Mouse (Mus musculus) intestine, embryonic 16.5 days (tissue): Measurements from ENCODE around the gene 1700015F17Rik. TPM values are rescaled to one million over a fixed set of nuclear protein-coding genes. Genes with fewer than 3 reads are reported as not detected.

Experiments
- ATAC-seq: fragments of 200-750 bp; cut with Nextera tagmentation; 2 replicates; pipeline ENCODE4 v1.8.0; 2017; ENCODE audit warnings: moderate TSS enrichment, moderate library complexity
- H3K27ac ChIP-seq: fragments of 300-500 bp; sonication (generic); 2 replicates; pipeline ENCODE4 v1.5.1; 2014; ENCODE audit warnings: mild to moderate bottlenecking, low read length
- H3K27me3 ChIP-seq: fragments of 300-500 bp; sonication (generic); replicated peaks from 2 replicates; pipeline ENCODE4 v1.6.1; 2014; ENCODE audit warnings: low read length, control low read depth, mixed read lengths; ENCODE audit not compliant: control insufficient read depth, insufficient read depth
- H3K36me3 ChIP-seq: fragments of 300-500 bp; sonication (generic); 2 replicates; pipeline ENCODE4 v1.6.1; 2014; ENCODE audit warnings: low read length, control low read depth; ENCODE audit not compliant: control insufficient read depth, insufficient read depth
- H3K4me1 ChIP-seq: fragments of 300-500 bp; sonication (generic); 2 replicates; pipeline ENCODE4 v1.6.1; 2014; ENCODE audit warnings: low read length, control low read depth, mixed read lengths; ENCODE audit not compliant: control insufficient read depth, insufficient read depth
- H3K4me2 ChIP-seq: fragments of 300-500 bp; sonication (generic); 2 replicates; pipeline ENCODE4 v1.6.1; 2014; ENCODE audit warnings: low read depth, low read length, control low read depth
- H3K4me3 ChIP-seq: fragments of 300-500 bp; sonication (generic); 2 replicates; pipeline ENCODE4 v1.5.1; 2014; ENCODE audit warnings: mild to moderate bottlenecking, low read length
- H3K9ac ChIP-seq: fragments of 300-500 bp; sonication (generic); 2 replicates; pipeline ENCODE4 v1.6.1; 2014; ENCODE audit warnings: low read depth, low read length
- H3K9me3 ChIP-seq: fragments of 300-500 bp; sonication (generic); 2 replicates; pipeline ENCODE4 v1.6.1; 2016; ENCODE audit warnings: low read length, control low read depth; ENCODE audit not compliant: control insufficient read depth
- WGBS: fragments of 180-500 bp; shearing (Covaris S2); extraction: QIAGEN DNeasy Blood & Tissue Kit; methylation state at CpG from one replicate; pipeline ENCODE4 v1.1.7; 2014; 5-methylcytosine and 5-hydroxymethylcytosine counted together
- polyA plus RNA-seq: library from polyadenylated mRNA; unstranded; fragments of >200 nt; fragmentation: Nextera tagmentation; extraction: Ambion mirVana; gene quantifications from 2 replicates; pipeline ENCODE4 v1.2.1, GENCODE M21; 2015

The 1700015F17Rik gene
- polyA plus RNA-seq: not detected in 2 replicates

- Histone ChIP-seq H3K27me3 (no peaks in the 10 kb centered on the region), H3K4me1 (no peaks in the 10 kb centered on the region), H3K27ac (no peak within 1 kb of the TSS), H3K4me3 (no peak within 1 kb of the TSS), H3K36me3 (no peaks in the 10 kb centered on the region), H3K9ac (no peak within 1 kb of the TSS), H3K4me2 (no peak within 1 kb of the TSS), H3K9me3 (no peaks in the 10 kb centered on the region)
- no peak for ATAC-seq
- 94% methylated on average over 6 of the region's 6 CpGs for WGBS
Observed at GRCm38 (mm10) chr5:5479043-5479442, at the start of gene 1700015F17Rik. Gene 1700015F17Rik (minus strand): TSS chr5:5479143.

DNA sequence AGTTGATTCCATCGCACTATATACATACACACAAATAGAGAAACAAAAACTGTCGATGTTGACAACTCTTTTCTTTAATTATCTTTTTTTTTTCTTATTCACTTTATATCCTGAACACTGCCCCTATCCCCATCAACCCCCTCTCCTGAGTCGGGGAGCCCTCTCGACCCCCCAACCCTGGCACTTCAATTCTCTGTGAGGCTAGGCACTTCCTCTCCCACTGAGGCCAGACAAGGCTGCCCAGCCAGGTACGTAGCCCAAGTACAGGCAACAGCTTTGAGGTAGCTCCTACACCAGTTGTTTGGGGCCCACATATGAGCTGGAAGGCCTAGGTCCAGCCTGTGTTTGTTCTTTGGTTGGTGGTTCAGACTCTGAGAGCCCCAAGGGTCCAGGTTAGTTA lies 36.5 kb upstream of the 1700015F17Rik start:
- H3K4me2 ChIP-seq: peak overlapping the region; percentile 87; the same call in 1 of the 2 replicates
- ATAC-seq: no peak
- H3K9me3 ChIP-seq: no peaks in the 10 kb centered on the region
- no peak overlapping the region for H3K27ac ChIP-seq
- no peaks in the 10 kb centered on the region for H3K27me3 ChIP-seq
- H3K36me3 ChIP-seq: no peaks in the 10 kb centered on the region
- no peaks in the 10 kb centered on the region for H3K4me1 ChIP-seq
- H3K4me3 ChIP-seq: no peak overlapping the region
- H3K9ac ChIP-seq: no peak overlapping the region
- WGBS: 77% methylated on average over 5 of the region's 5 CpGs

DNA sequence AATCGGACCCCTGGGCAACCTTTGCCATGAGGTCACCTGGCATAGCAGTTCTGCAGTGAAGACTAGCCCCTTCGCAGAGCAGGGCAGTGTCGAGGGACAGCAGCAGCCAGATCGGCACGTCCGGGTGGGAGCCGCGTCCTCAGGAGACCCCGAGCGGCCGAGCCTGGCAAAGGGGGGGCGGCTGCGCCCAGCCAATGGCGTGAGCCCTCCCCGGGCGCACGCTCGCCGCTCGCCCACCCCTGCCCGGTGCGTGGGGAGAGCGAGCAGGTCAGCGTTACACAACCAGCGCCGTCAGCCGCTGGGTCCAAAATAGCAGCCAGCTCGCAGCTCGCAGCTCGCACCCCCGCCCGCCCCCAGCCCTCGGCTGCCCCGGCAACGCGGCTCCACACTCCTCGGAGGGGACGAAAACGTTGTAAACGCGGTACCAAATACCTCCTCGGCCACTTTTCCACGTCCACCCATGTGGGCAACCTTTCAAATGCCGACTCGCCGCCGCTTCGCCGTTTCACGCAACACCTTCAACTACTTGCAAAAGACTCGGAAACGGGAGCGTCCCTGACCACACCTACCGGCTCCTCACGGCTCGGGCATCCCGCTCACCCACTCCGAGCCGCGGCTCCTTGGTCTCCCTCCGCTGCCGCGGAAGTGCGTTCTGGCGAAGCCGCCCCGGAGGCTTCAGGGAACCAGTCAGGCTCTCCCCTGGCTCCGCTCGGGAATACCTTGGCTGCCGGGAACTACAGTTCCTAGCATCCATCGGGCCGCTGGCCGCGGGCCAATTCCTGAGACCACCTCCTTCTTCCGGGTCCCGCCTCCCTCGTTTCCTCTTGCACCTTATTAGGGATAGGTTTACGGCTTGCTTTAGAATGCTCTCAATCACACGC lies 35.5 kb upstream of the 1700015F17Rik start, which contains the start of gene Cldn12:
TSS of gene Cldn12 (minus strand) at position 763 of the 881 bp plus-strand sequence.
- peak within 1 kb of the TSS; percentile 97 for H3K27ac ChIP-seq
- no peaks in the 10 kb centered on the region for H3K9me3 ChIP-seq
- peak; percentile 97 for ATAC-seq
- peak within 1 kb of the TSS; percentile 85 for H3K4me3 ChIP-seq
- H3K36me3 ChIP-seq: no peaks in the 10 kb centered on the region
- H3K4me2 ChIP-seq: peak within 1 kb of the TSS; percentile 87
- H3K4me1 ChIP-seq: no peaks in the 10 kb centered on the region
- peak within 1 kb of the TSS; percentile 85 for H3K9ac ChIP-seq
- H3K27me3 ChIP-seq: no peaks in the 10 kb centered on the region
- under 1% methylated on average over 78 of the region's 79 CpGs for WGBS

DNA sequence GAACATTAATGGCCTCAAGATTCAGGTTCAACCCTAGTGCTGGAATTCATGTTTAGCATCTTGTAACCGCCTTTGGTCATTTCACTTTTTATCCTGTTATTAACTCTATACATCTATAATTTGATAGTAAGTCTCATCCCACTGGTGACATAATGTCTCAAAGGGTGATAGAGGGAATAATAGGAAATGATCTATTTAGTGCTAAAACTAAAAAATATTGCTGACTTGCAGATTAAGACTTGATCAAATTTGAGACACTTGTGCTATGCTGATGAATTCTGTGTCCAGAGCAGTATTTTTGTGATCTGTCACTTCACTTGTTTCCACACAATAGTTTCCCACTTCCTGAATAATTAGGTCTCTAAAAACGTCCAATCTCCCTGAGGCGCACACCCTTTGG lies 32.5 kb upstream of the 1700015F17Rik start:
- H3K9me3 ChIP-seq: no peaks in the 10 kb centered on the region
- H3K27ac ChIP-seq: no peak overlapping the region
- H3K27me3 ChIP-seq: no peaks in the 10 kb centered on the region
- H3K4me1 ChIP-seq: no peaks in the 10 kb centered on the region
- H3K36me3 ChIP-seq: 0 out of 2 replicates have a peak, but pooled peaks cover 3% of the 10 kb centered on the region
- H3K9ac ChIP-seq: no peak overlapping the region
- WGBS: 92% methylated on average over 3 of the region's 3 CpGs
- H3K4me3 ChIP-seq: no peak overlapping the region
- no peak for ATAC-seq
- no peak overlapping the region for H3K4me2 ChIP-seq

- H3K4me1 ChIP-seq: no peaks in the 10 kb centered on the region
- no peak overlapping the region for H3K9ac ChIP-seq
- WGBS: 78% methylated on average over 5 of the region's 5 CpGs
- 0 out of 2 replicates have a peak, but pooled peaks cover 3% of the 10 kb centered on the region for H3K36me3 ChIP-seq
- H3K27ac ChIP-seq: no peak overlapping the region
- H3K4me3 ChIP-seq: no peak overlapping the region
- H3K9me3 ChIP-seq: no peaks in the 10 kb centered on the region
- no peaks in the 10 kb centered on the region for H3K27me3 ChIP-seq
- ATAC-seq: no peak
- H3K4me2 ChIP-seq: no peak overlapping the region
Observed at GRCm38 (mm10) chr5:5510989-5511388, 32.0 kb upstream of the 1700015F17Rik start.

- Histone ChIP-seq H3K9ac (no peak overlapping the region), H3K27ac (no peak overlapping the region), H3K4me3 (no peak overlapping the region), H3K9me3 (no peaks in the 10 kb centered on the region), H3K4me2 (no peak overlapping the region), H3K27me3 (no peaks in the 10 kb centered on the region), H3K36me3 (0 out of 2 replicates have a peak, but pooled peaks cover 3% of the 10 kb centered on the region), H3K4me1 (no peaks in the 10 kb centered on the region)
- no peak for ATAC-seq
- WGBS: 80% methylated on average over 10 of the region's 10 CpGs
Observed at GRCm38 (mm10) chr5:5510304-5510887, 31.5 kb upstream of the 1700015F17Rik start.

- Histone ChIP-seq H3K4me1 (no peaks in the 10 kb centered on the region), H3K9me3 (no peaks in the 10 kb centered on the region), H3K9ac (no peak overlapping the region), H3K27me3 (no peaks in the 10 kb centered on the region), H3K27ac (no peak overlapping the region), H3K36me3 (0 out of 2 replicates have a peak, but pooled peaks cover 3% of the 10 kb centered on the region), H3K4me3 (no peak overlapping the region), H3K4me2 (no peak overlapping the region)
- no peak for ATAC-seq
- 81% methylated on average over 10 of the region's 10 CpGs for WGBS
Observed at GRCm38 (mm10) chr5:5508231-5508630, 29.3 kb upstream of the 1700015F17Rik start.

GRCm38 (mm10) chr5:5507701-5508225 lies 28.8 kb upstream of the 1700015F17Rik start:
- 53% methylated on average over 20 of the region's 20 CpGs for WGBS
- Histone ChIP-seq H3K4me3 (no peak overlapping the region), H3K9ac (no peak overlapping the region), H3K36me3 (0 out of 2 replicates have a peak, but pooled peaks cover 3% of the 10 kb centered on the region), H3K4me1 (no peaks in the 10 kb centered on the region), H3K4me2 (no peak overlapping the region), H3K9me3 (no peaks in the 10 kb centered on the region), H3K27ac (no peak overlapping the region), H3K27me3 (no peaks in the 10 kb centered on the region)
- 0 out of 2 replicates have a peak, but pooled peaks have one; percentile 56 for ATAC-seq

DNA sequence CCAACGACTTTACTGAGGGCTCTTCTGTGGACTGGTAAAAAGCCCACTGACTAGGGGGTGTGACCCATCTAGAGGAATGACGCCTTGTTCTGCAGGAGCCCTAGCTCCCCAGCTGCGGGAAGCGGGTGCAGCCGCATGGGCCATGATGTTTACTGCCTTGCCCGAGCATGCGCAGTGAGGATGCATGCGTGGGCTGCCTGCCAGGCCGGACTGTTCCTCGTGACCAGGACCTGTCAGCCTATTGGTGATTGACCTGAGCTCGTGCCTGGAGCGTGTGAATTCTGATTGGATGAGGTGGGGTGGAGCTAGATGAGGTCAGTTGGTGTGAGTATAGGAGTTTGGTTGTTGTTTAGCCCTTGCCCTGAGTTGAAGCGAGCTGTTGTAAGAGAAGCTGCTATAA lies 25.5 kb upstream of the 1700015F17Rik start:
- 89% methylated on average over 13 of the region's 13 CpGs for WGBS
- H3K4me3 ChIP-seq: no peak overlapping the region
- no peak overlapping the region for H3K4me2 ChIP-seq
- H3K27ac ChIP-seq: no peak overlapping the region
- no peaks in the 10 kb centered on the region for H3K9me3 ChIP-seq
- ATAC-seq: no peak
- no peak overlapping the region for H3K9ac ChIP-seq
- no peaks in the 10 kb centered on the region for H3K27me3 ChIP-seq
- 0 out of 2 replicates have a peak, but pooled peaks cover 3% of the 10 kb centered on the region for H3K36me3 ChIP-seq
- no peaks in the 10 kb centered on the region for H3K4me1 ChIP-seq
